Mouse (Mus musculus): ENCODE data around the gene Cry1. TPM values are rescaled to one million over a fixed set of nuclear protein-coding genes. Genes with fewer than 3 reads are reported as not detected.

Cry1 gene
- polyA plus RNA-seq, 1 experiment from 2014 or later = 23.4 TPM

DNA sequence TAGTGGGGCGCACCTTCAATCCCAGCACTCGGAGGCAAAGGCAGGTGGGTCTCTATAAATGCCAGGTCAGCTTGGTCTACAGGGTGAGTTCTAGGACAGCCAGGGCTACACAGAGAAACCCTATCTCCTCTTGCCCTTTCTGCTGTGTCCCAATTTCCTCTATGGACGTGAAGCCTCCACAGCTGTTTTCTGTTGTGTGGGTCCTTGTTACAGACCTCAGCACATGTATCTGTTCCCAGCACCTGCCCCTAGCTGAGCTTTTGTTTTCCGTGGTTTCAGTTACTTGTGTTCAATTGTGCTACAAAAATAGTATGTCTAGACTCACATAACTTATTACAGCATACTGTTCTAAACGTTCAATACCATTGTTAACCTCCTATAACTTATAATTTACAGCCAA, 35.6 kb downstream of the Cry1 start:
- Histone ChIP-seq H3K27me3 (replicated peaks; ENCODE audit: control insufficient read depth, insufficient read depth, low read length) (no peaks in the 10 kb centered on the region), H3K27ac (ENCODE audit: low read depth, low read length) (no peak overlapping the region), H3K4me2 (ENCODE audit: low read length) (no peak overlapping the region), H3K9ac (ENCODE audit: low read length) (no peak overlapping the region), H3K9me3 (replicated peaks; ENCODE audit: control insufficient read depth, low read length) (no peaks in the 10 kb centered on the region), H3K36me3 (ENCODE audit: control insufficient read depth, insufficient read depth, low read length) (peaks cover 23% of the 10 kb centered on the region), H3K4me3 (ENCODE audit: low read depth, low read length) (no peak overlapping the region), H3K4me1 (ENCODE audit: control insufficient read depth, insufficient read depth, low read length) (no peaks in the 10 kb centered on the region)
- DNase-seq (ENCODE audit: low spot score) (no peak), ATAC-seq (no peak)
- 88% methylated on average over 5 of the region's 5 CpGs for WGBS

DNA sequence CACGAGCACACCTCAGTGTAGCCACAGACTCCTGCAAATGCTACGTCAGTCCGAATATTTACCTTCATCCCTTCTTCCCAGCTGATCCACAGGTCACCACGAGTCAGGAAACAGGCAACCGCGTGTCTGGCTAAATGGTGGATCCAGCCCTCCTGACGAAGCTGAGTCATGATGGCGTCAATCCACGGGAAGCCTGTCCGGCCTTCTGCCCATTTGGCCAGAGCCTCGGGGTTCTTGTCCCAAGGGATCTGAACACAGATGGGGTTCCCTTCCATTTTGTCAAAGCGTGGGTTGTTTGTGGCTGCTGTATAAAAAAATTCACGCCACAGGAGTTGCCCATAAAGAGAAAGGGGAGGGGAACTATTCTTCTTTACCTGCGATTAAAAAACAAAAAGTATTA, 38.6 kb downstream of the Cry1 start:
- Histone ChIP-seq H3K9me3 (replicated peaks; ENCODE audit: control insufficient read depth, low read length) (no peaks in the 10 kb centered on the region), H3K36me3 (ENCODE audit: control insufficient read depth, insufficient read depth, low read length) (peaks cover 43% of the 10 kb centered on the region), H3K4me3 (ENCODE audit: low read depth, low read length) (no peak overlapping the region), H3K27ac (ENCODE audit: low read depth, low read length) (no peak overlapping the region), H3K9ac (ENCODE audit: low read length) (no peak overlapping the region), H3K4me2 (ENCODE audit: low read length) (no peak overlapping the region), H3K4me1 (ENCODE audit: control insufficient read depth, insufficient read depth, low read length) (no peaks in the 10 kb centered on the region), H3K27me3 (replicated peaks; ENCODE audit: control insufficient read depth, insufficient read depth, low read length) (no peaks in the 10 kb centered on the region)
- DNase-seq (ENCODE audit: low spot score) = no peak
- ATAC-seq = no peak
- 93% methylated on average over 14 of the region's 14 CpGs for WGBS

DNA sequence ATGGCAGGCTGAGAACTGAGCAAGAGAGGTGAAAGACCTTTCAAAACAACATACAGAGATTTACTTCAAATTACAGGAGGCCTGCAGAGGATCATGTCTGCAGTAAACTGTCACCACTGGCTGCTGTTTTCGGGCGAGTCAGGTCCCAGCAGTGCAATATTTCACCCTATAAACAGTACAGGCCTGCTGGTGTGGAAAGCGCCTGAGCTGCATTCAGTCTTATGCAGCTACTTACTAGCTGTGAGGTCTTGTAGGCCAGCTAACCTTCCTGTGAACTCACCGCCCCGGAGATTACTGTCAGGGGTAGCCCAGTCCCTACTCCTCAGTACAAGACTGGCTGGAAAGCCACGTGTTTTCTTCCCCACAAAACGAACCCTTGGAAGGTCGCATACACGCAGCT, 43.4 kb downstream of the Cry1 start:
- Histone ChIP-seq H3K4me1 (ENCODE audit: control insufficient read depth, insufficient read depth, low read length) (no peaks in the 10 kb centered on the region), H3K36me3 (ENCODE audit: control insufficient read depth, insufficient read depth, low read length) (peaks cover 31% of the 10 kb centered on the region), H3K4me3 (ENCODE audit: low read depth, low read length) (no peak overlapping the region), H3K27me3 (replicated peaks; ENCODE audit: control insufficient read depth, insufficient read depth, low read length) (no peaks in the 10 kb centered on the region), H3K4me2 (ENCODE audit: low read length) (no peak overlapping the region), H3K9me3 (replicated peaks; ENCODE audit: control insufficient read depth, low read length) (no peaks in the 10 kb centered on the region), H3K27ac (ENCODE audit: low read depth, low read length) (no peak overlapping the region), H3K9ac (ENCODE audit: low read length) (no peak overlapping the region)
- DNase-seq (ENCODE audit: low spot score) = no peak
- WGBS = 91% methylated on average over 9 of the region's 9 CpGs
- ATAC-seq = no peak

DNA sequence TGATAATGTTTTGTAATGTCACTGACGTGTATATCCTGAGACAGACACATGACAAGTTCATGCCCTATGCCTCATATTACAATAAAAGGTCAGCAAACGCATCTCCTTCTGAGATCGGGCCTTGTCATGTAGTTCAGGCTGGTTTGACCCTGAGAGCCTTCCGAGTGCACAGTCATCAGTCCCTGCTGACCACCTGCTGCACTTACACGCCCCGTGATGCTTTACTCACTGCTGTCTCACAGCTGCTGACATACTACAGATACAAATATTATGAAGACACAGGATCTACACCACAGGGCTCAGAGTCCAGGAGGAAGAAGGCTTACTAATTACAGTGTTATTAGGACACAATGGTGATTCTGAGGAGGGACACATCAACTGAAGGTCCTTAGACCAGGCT, 48.3 kb downstream of the Cry1 start:
- no peaks in the 10 kb centered on the region for H3K9me3 ChIP-seq (replicated peaks; ENCODE audit: control insufficient read depth, low read length)
- H3K4me3 ChIP-seq (ENCODE audit: low read depth, low read length) = no peak overlapping the region
- DNase-seq (ENCODE audit: low spot score) (no peak), ATAC-seq (no peak)
- no peaks in the 10 kb centered on the region for H3K27me3 ChIP-seq (replicated peaks; ENCODE audit: control insufficient read depth, insufficient read depth, low read length)
- WGBS = 94% methylated on average over 6 of the region's 6 CpGs
- peaks cover 10% of the 10 kb centered on the region; the same call in 1 of the 2 replicates for H3K36me3 ChIP-seq (ENCODE audit: control insufficient read depth, insufficient read depth, low read length)
- H3K4me2 ChIP-seq (ENCODE audit: low read length) = no peak overlapping the region
- no peaks in the 10 kb centered on the region for H3K4me1 ChIP-seq (ENCODE audit: control insufficient read depth, insufficient read depth, low read length)
- H3K27ac ChIP-seq (ENCODE audit: low read depth, low read length) = no peak overlapping the region
- H3K9ac ChIP-seq (ENCODE audit: low read length) = no peak overlapping the region

DNA sequence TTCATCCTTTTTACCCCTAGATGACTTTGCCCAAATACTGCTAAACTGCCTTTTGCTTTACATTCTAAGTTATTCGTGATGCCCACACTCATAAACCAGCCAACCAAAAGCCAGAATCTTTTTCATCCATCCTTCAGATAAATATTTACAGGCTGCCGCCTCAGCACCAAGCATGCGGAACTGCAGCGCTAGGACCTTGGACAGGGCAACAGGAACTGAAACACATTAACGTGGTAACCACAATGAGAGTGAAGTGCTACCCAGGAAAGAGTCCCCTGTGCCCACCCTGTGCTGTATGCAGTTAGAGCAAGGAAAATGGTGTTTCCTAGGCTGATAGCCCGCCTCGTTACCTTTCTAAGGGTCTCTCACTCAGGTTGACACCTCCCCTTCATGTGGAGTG, 56.4 kb downstream of the Cry1 start:
- DNase-seq (ENCODE audit: low spot score) = no peak
- Histone ChIP-seq H3K27me3 (replicated peaks; ENCODE audit: control insufficient read depth, insufficient read depth, low read length) (no peaks in the 10 kb centered on the region), H3K9me3 (replicated peaks; ENCODE audit: control insufficient read depth, low read length) (no peaks in the 10 kb centered on the region), H3K4me3 (ENCODE audit: low read depth, low read length) (peak overlapping the region; percentile 58; the same call in 1 of the 2 replicates), H3K4me2 (ENCODE audit: low read length) (peak overlapping the region; percentile 72), H3K27ac (ENCODE audit: low read depth, low read length) (0 out of 2 replicates have a peak overlapping the region, but pooled peaks have one; percentile 14), H3K36me3 (ENCODE audit: control insufficient read depth, insufficient read depth, low read length) (peaks cover 13% of the 10 kb centered on the region; the same call in 1 of the 2 replicates), H3K9ac (ENCODE audit: low read length) (peak overlapping the region; percentile 49), H3K4me1 (ENCODE audit: control insufficient read depth, insufficient read depth, low read length) (peaks cover 10% of the 10 kb centered on the region)
- ATAC-seq = peak; percentile 9; the same call in 1 of the 2 replicates
- 20% methylated on average over 7 of the region's 7 CpGs for WGBS

DNA sequence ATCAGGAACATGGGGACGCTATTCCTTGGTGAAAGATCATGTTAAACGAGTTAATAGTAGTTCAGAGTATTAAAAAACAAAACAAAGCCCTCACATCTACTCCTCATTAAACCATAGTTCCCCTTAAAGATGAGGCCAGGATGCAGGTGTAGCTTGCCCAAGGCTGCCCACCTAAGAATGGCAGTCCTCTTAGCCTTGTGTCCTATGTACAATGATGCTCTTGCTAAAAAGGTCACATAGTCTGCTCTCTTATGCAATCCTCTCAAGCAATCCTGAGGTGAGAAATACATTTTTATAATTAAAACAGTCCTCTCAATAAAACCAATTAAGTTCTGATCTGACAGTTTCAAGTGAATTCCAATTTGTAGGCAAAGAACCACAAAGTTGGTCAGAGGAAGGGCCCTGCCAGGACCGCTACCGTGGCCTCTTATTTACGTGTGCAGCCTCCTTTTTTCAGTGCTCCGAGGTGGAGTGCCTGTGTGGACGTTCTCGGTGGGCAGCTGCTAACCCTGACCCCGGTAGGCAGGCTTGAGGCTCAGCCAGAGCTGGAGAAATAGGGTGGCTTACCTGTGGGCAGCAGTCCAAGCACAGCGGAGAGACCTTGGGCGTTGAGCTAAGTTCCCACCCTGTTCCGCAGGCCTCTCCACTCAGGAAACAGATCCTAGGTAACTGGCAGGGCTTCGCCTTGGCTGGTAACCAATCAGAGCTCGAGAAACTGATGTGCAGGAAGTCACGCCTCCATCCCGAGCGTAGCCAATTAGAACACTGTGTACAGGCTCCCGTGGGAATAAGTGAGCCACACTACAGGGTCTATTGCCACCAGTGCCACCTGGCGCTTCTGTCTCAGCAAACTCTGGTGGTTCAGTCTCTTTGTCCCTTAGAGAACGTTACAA, 57.2 kb downstream of the Cry1 start, which contains the start of gene Mterf2:
TSS of gene Mterf2 (minus strand) at position 633 of the 893 bp plus-strand sequence.
- peak; percentile 100 for ATAC-seq

DNA sequence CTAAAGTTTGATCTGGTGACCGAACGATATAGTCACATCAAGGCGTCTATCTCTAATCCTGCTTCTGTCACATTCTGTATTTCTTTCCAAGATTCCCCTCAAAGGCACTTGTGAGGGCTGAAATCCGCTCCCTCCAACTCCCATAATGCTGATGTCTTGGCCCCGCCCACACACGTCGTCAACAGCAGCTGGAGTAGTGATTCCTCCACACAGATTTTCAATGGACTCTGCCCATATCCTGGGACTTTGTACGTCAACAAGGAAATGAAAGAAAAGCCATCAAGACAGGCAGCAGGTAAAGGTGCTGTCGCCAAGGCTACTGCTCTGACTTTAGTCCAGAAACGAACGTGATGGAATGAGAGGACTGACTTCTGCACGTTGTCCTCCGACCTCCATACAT, 59.7 kb downstream of the Cry1 start:
- DNase-seq (ENCODE audit: low spot score) (no peak), ATAC-seq (no peak)
- H3K9ac ChIP-seq (ENCODE audit: low read length) = no peak overlapping the region
- no peaks in the 10 kb centered on the region for H3K27me3 ChIP-seq (replicated peaks; ENCODE audit: control insufficient read depth, insufficient read depth, low read length)
- H3K4me2 ChIP-seq (ENCODE audit: low read length) = no peak overlapping the region
- H3K4me1 ChIP-seq (ENCODE audit: control insufficient read depth, insufficient read depth, low read length) = peaks cover 10% of the 10 kb centered on the region
- H3K36me3 ChIP-seq (ENCODE audit: control insufficient read depth, insufficient read depth, low read length) = peaks cover 32% of the 10 kb centered on the region
- 86% methylated on average over 13 of the region's 13 CpGs for WGBS
- H3K9me3 ChIP-seq (replicated peaks; ENCODE audit: control insufficient read depth, low read length) = no peaks in the 10 kb centered on the region
- H3K27ac ChIP-seq (ENCODE audit: low read depth, low read length) = no peak overlapping the region
- no peak overlapping the region for H3K4me3 ChIP-seq (ENCODE audit: low read depth, low read length)

More for the DNA sequence above, 57.2 kb downstream of the Cry1 start, which contains the start of gene Mterf2:
- Histone ChIP-seq H3K27me3 (replicated peaks; ENCODE audit: control insufficient read depth, insufficient read depth, low read length) (no peaks in the 10 kb centered on the region), H3K4me1 (ENCODE audit: control insufficient read depth, insufficient read depth, low read length) (peaks cover 10% of the 10 kb centered on the region), H3K36me3 (ENCODE audit: control insufficient read depth, insufficient read depth, low read length) (peaks cover 16% of the 10 kb centered on the region; the same call in 1 of the 2 replicates), H3K27ac (ENCODE audit: low read depth, low read length) (0 out of 2 replicates have a peak within 1 kb of the TSS, but pooled peaks have one; percentile 14), H3K9me3 (replicated peaks; ENCODE audit: control insufficient read depth, low read length) (no peaks in the 10 kb centered on the region), H3K9ac (ENCODE audit: low read length) (peak within 1 kb of the TSS; percentile 75), H3K4me2 (ENCODE audit: low read length) (peak within 1 kb of the TSS; percentile 72), H3K4me3 (ENCODE audit: low read depth, low read length) (peak within 1 kb of the TSS; percentile 58)
- peak; percentile 100 for DNase-seq (ENCODE audit: low spot score)
- WGBS = 7% methylated on average over 20 of the region's 20 CpGs

DNA sequence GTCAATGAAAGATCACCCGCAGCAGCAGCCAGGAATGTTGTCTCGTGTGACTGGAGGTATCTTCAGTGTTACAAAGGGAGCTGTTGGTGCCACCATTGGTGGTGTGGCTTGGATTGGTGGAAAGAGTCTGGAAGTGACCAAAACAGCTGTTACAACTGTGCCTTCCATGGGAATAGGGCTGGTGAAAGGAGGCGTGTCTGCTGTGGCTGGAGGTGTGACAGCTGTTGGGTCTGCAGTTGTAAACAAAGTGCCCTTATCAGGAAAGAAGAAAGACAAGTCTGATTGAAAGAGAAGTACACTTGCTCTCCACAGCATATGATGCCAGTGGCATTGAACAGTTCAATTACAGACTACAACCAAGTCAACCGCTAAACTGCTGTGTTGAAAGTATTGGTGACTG, 70.5 kb downstream of the Cry1 start:
- Histone ChIP-seq H3K4me1 (ENCODE audit: control insufficient read depth, insufficient read depth, low read length) (no peaks in the 10 kb centered on the region), H3K9ac (ENCODE audit: low read length) (no peak overlapping the region), H3K36me3 (ENCODE audit: control insufficient read depth, insufficient read depth, low read length) (peaks cover 20% of the 10 kb centered on the region), H3K27me3 (replicated peaks; ENCODE audit: control insufficient read depth, insufficient read depth, low read length) (no peaks in the 10 kb centered on the region), H3K27ac (ENCODE audit: low read depth, low read length) (no peak overlapping the region), H3K4me2 (ENCODE audit: low read length) (no peak overlapping the region), H3K4me3 (ENCODE audit: low read depth, low read length) (no peak overlapping the region), H3K9me3 (replicated peaks; ENCODE audit: control insufficient read depth, low read length) (no peaks in the 10 kb centered on the region)
- no peak for ATAC-seq
- WGBS = 92% methylated on average over 4 of the region's 4 CpGs
- DNase-seq (ENCODE audit: low spot score) = no peak
